Mouse (Mus musculus) limb, embryonic 13.5 days (tissue): ENCODE data around the gene Acsl5. TPM values are rescaled to one million over a fixed set of nuclear protein-coding genes. Genes with fewer than 3 reads are reported as not detected.

Source experiments
- ATAC-seq: fragments of 200-750 bp; cut with Nextera tagmentation; 2 replicates; pipeline ENCODE4 v1.8.0; 2017; ENCODE audit warnings: low read depth, moderate number of reproducible peaks, moderate TSS enrichment; ENCODE audit not compliant: low FRiP score
- H3K27ac ChIP-seq: fragments of 300-500 bp; sonication (generic); 2 replicates; pipeline ENCODE4 v1.5.1; 2015; ENCODE audit warnings: inconsistent platforms, mild to moderate bottlenecking, moderate library complexity
- H3K27me3 ChIP-seq: fragments of 300-500 bp; sonication (generic); 2 replicates; pipeline ENCODE4 v1.6.1; 2015; ENCODE audit warnings: mild to moderate bottlenecking, inconsistent platforms
- H3K36me3 ChIP-seq: fragments of 300-500 bp; sonication (generic); 2 replicates; pipeline ENCODE4 v1.6.1; 2015; ENCODE audit warnings: inconsistent platforms, mild to moderate bottlenecking, moderate library complexity
- H3K4me1 ChIP-seq: fragments of 300-500 bp; sonication (generic); 2 replicates; pipeline ENCODE4 v1.6.1; 2015; ENCODE audit warnings: inconsistent platforms
- H3K4me2 ChIP-seq: fragments of 300-500 bp; sonication (generic); replicated peaks from 2 replicates; pipeline ENCODE4 v1.6.1; 2015; ENCODE audit warnings: inconsistent platforms, mild to moderate bottlenecking, moderate library complexity
- H3K4me3 ChIP-seq: fragments of 300-500 bp; sonication (generic); 2 replicates; pipeline ENCODE4 v1.5.1; 2015; ENCODE audit warnings: moderate library complexity, mild to moderate bottlenecking, inconsistent platforms
- H3K9ac ChIP-seq: fragments of 300-500 bp; sonication (generic); 2 replicates; pipeline ENCODE4 v1.6.1; 2015; ENCODE audit warnings: mild to moderate bottlenecking, inconsistent platforms
- H3K9me3 ChIP-seq: fragments of 300-500 bp; sonication (generic); 2 replicates; pipeline ENCODE4 v1.6.1; 2016; ENCODE audit warnings: inconsistent platforms
- WGBS: fragments of 180-500 bp; shearing (Covaris S2); methylation state at CpG from one replicate; pipeline ENCODE4 v1.1.7; 2015; 5-methylcytosine and 5-hydroxymethylcytosine counted together
- polyA plus RNA-seq: library from polyadenylated mRNA; unstranded; fragments of >200 nt; fragmentation: Nextera tagmentation; extraction: Ambion mirVana; gene quantifications from 2 replicates; pipeline ENCODE4 v1.2.1, GENCODE M21; 2015

The Acsl5 gene
- polyA plus RNA-seq, 1 experiment from 2014 or later, result 27.9 TPM

- no peak overlapping the region for H3K9ac ChIP-seq
- no peaks in the 10 kb centered on the region for H3K27me3 ChIP-seq
- no peak for ATAC-seq
- H3K36me3 ChIP-seq, result peaks cover 41% of the 10 kb centered on the region
- no peaks in the 10 kb centered on the region for H3K4me1 ChIP-seq
- H3K4me3 ChIP-seq, result no peak overlapping the region
- H3K4me2 ChIP-seq, result no peak overlapping the region
- 83% methylated on average over 2 of the region's 2 CpGs for WGBS
- H3K9me3 ChIP-seq, result no peaks in the 10 kb centered on the region
- H3K27ac ChIP-seq, result no peak overlapping the region
Observed at GRCm38 (mm10) chr19:55292210-55292850, 40.6 kb downstream of the Acsl5 start.

- H3K36me3 ChIP-seq, result peaks cover 44% of the 10 kb centered on the region
- H3K9me3 ChIP-seq, result no peaks in the 10 kb centered on the region
- H3K4me2 ChIP-seq, result no peak overlapping the region
- H3K9ac ChIP-seq, result no peak overlapping the region
- no peaks in the 10 kb centered on the region for H3K4me1 ChIP-seq
- H3K27me3 ChIP-seq, result no peaks in the 10 kb centered on the region
- ATAC-seq, result no peak
- 19% methylated on average over 4 of the region's 4 CpGs for WGBS
- H3K4me3 ChIP-seq, result no peak overlapping the region
- H3K27ac ChIP-seq, result no peak overlapping the region
Observed at GRCm38 (mm10) chr19:55293175-55293574, 41.4 kb downstream of the Acsl5 start.

- Histone ChIP-seq H3K9ac (no peak overlapping the region), H3K4me3 (no peak overlapping the region), H3K27me3 (no peaks in the 10 kb centered on the region), H3K4me1 (no peaks in the 10 kb centered on the region), H3K36me3 (peaks cover 44% of the 10 kb centered on the region), H3K4me2 (no peak overlapping the region), H3K27ac (no peak overlapping the region), H3K9me3 (no peaks in the 10 kb centered on the region)
- ATAC-seq, result no peak
- WGBS, result 93% methylated on average over 9 of the region's 9 CpGs
Observed at GRCm38 (mm10) chr19:55295075-55295474, 43.3 kb downstream of the Acsl5 start.

DNA sequence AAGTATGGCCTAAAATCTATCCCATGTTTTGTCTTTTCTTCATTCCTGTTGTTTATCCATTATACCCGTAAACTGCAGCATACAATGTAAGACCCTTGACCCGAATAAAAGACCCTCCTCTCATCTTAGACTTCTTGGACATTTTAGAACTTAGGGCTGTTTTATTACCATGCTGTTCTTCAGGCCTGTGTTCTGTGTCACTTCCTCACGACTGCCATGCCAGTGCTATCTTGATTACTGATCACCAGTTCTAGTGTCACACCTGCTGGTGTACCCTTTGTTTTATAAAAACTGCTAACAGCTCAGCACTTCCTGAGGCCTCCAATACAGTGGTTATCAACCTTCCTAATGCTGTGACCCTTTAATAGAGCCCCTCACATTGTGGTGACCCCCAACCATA lies 43.8 kb downstream of the Acsl5 start:
- WGBS, result 80% methylated on average over 3 of the region's 3 CpGs

GRCm38 (mm10) chr19:55296301-55296700 lies 44.6 kb downstream of the Acsl5 start:
- Histone ChIP-seq H3K27ac (no peak overlapping the region), H3K4me3 (no peak overlapping the region), H3K36me3 (peaks cover 55% of the 10 kb centered on the region), H3K4me1 (no peaks in the 10 kb centered on the region), H3K27me3 (no peaks in the 10 kb centered on the region), H3K9ac (no peak overlapping the region), H3K4me2 (no peak overlapping the region), H3K9me3 (no peaks in the 10 kb centered on the region)
- no peak for ATAC-seq
- 92% methylated on average over 2 of the region's 2 CpGs for WGBS

More for the DNA sequence above, 43.8 kb downstream of the Acsl5 start:
- no peak for ATAC-seq
- Histone ChIP-seq H3K4me1 (no peaks in the 10 kb centered on the region), H3K27me3 (no peaks in the 10 kb centered on the region), H3K9ac (no peak overlapping the region), H3K4me2 (no peak overlapping the region), H3K4me3 (no peak overlapping the region), H3K9me3 (no peaks in the 10 kb centered on the region), H3K27ac (no peak overlapping the region), H3K36me3 (peaks cover 49% of the 10 kb centered on the region)

DNA sequence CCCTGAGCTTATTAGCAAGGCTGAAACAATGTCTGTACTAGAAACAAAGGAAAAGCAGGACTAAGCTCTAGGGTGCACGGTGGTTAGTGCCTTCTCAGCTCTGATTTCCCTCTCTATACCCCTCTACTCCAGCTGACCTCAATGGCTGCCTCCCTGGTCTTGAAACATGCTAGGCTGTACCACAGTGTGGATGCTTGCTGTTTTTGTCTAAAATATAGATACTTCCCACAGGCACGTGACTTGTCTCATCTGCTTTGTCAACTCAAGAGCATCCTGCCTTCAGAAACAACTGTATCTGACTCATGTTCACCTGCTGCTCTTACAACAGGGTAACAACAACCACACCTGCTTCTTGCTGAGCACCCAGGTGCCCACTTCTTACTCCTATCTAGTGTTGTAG lies 45.8 kb downstream of the Acsl5 start:
- no peak overlapping the region for H3K9ac ChIP-seq
- no peaks in the 10 kb centered on the region for H3K4me1 ChIP-seq
- no peak overlapping the region for H3K4me2 ChIP-seq
- no peak overlapping the region for H3K4me3 ChIP-seq
- peaks cover 67% of the 10 kb centered on the region for H3K36me3 ChIP-seq
- ATAC-seq, result no peak
- H3K27ac ChIP-seq, result no peak overlapping the region
- H3K27me3 ChIP-seq, result no peaks in the 10 kb centered on the region
- WGBS, result 94% methylated on average over 2 of the region's 2 CpGs
- H3K9me3 ChIP-seq, result no peaks in the 10 kb centered on the region

DNA sequence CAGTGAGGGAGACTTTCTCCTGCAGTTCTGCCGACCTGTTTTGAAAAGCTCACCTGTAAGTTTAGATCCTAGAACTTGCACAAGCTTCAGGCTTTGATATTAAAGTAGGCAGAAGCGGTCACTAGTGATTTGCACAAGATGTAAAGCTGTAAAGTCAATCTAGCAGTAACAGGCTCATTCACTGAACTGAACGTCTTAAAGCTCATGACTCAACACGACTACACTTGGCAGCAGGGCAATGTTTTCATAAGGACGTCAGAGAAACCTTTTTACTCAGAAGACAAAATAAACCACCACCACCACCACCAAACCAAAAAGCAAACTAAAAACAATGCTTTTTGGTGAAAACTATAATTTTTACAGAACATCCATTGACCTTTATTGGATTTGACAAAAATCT lies 46.2 kb downstream of the Acsl5 start:
- peaks cover 72% of the 10 kb centered on the region for H3K36me3 ChIP-seq
- H3K4me1 ChIP-seq, result no peaks in the 10 kb centered on the region
- no peak for ATAC-seq
- no peaks in the 10 kb centered on the region for H3K27me3 ChIP-seq
- H3K4me2 ChIP-seq, result no peak overlapping the region
- no peaks in the 10 kb centered on the region for H3K9me3 ChIP-seq
- 77% methylated on average over 5 of the region's 5 CpGs for WGBS
- no peak overlapping the region for H3K4me3 ChIP-seq
- no peak overlapping the region for H3K27ac ChIP-seq
- H3K9ac ChIP-seq, result no peak overlapping the region

DNA sequence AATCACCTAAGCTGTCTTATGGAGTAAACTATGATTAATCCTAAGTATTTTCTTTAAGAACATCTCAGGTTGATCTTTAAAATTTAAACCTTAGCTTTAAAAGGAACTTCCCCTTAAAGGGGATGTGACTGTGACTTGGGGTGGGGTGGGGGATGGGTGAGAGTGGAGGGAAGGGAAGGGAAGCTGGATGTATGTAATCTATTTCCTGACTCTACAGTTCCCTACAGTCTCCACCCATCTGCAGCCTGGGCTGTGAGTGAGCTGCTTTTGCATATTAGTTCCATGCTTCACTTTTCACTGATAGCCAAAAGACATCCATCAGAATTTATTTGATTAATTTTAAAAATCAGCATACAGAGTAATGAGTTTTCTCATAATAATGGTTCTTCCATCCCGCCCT lies 47.6 kb downstream of the Acsl5 start:
- H3K4me3 ChIP-seq, result no peak overlapping the region
- no peaks in the 10 kb centered on the region for H3K4me1 ChIP-seq
- H3K9me3 ChIP-seq, result no peaks in the 10 kb centered on the region
- no peak overlapping the region for H3K4me2 ChIP-seq
- no peak for ATAC-seq
- H3K27ac ChIP-seq, result no peak overlapping the region
- H3K27me3 ChIP-seq, result no peaks in the 10 kb centered on the region
- H3K9ac ChIP-seq, result no peak overlapping the region
- WGBS, result 98% methylated on average over 1 of the region's 1 CpGs
- peaks cover 83% of the 10 kb centered on the region for H3K36me3 ChIP-seq

GRCm38 (mm10) chr19:55300525-55300924 lies 48.8 kb downstream of the Acsl5 start:
- no peak overlapping the region for H3K27ac ChIP-seq
- no peak for ATAC-seq
- no peak overlapping the region for H3K9ac ChIP-seq
- H3K4me1 ChIP-seq, result no peaks in the 10 kb centered on the region
- no peaks in the 10 kb centered on the region for H3K27me3 ChIP-seq
- 95% methylated on average over 3 of the region's 3 CpGs for WGBS
- H3K4me2 ChIP-seq, result no peak overlapping the region
- H3K36me3 ChIP-seq, result peaks cover 74% of the 10 kb centered on the region
- H3K9me3 ChIP-seq, result no peaks in the 10 kb centered on the region
- no peak overlapping the region for H3K4me3 ChIP-seq

DNA sequence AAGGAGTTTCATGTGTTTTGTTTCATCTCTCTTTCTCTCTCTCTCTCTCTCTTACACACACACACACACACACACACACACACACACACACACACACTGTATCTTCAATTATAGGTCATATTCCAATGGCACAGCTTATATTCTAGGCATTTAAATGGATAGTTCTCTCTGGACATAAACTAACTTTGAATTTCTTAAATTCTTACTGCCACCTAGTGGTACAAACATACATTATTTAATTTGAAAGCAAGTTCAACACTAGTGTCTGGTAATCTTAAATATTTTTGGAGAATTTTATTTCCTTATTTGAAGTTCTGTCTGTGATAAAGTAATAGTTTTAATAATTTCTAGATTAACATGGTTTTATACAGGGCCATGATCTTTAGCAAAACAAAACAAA lies 53.3 kb downstream of the Acsl5 start:
- Histone ChIP-seq H3K36me3 (peaks cover 71% of the 10 kb centered on the region), H3K9me3 (no peaks in the 10 kb centered on the region)
- no peak for ATAC-seq

GRCm38 (mm10) chr19:55311874-55312273 lies 60.1 kb downstream of the Acsl5 start:
- 91% methylated on average over 8 of the region's 8 CpGs for WGBS
- no peak overlapping the region for H3K4me2 ChIP-seq
- H3K36me3 ChIP-seq, result peaks cover 47% of the 10 kb centered on the region
- H3K27me3 ChIP-seq, result no peaks in the 10 kb centered on the region
- no peak overlapping the region for H3K4me3 ChIP-seq
- no peak overlapping the region for H3K27ac ChIP-seq
- H3K9ac ChIP-seq, result no peak overlapping the region
- H3K4me1 ChIP-seq, result peaks cover 23% of the 10 kb centered on the region
- no peak for ATAC-seq
- no peaks in the 10 kb centered on the region for H3K9me3 ChIP-seq

More for the DNA sequence above, 53.3 kb downstream of the Acsl5 start:
- Histone ChIP-seq H3K27me3 (no peaks in the 10 kb centered on the region), H3K9ac (no peak overlapping the region), H3K4me3 (no peak overlapping the region), H3K4me2 (no peak overlapping the region), H3K27ac (no peak overlapping the region), H3K4me1 (no peaks in the 10 kb centered on the region)

GRCm38 (mm10) chr19:55313649-55314048 lies 61.9 kb downstream of the Acsl5 start:
- Histone ChIP-seq H3K9me3 (no peaks in the 10 kb centered on the region), H3K4me3 (no peak overlapping the region), H3K27ac (no peak overlapping the region), H3K36me3 (peaks cover 37% of the 10 kb centered on the region), H3K4me2 (0 out of 2 replicates have a peak overlapping the region, but pooled peaks have one; percentile 89), H3K9ac (0 out of 2 replicates have a peak overlapping the region, but pooled peaks have one; percentile 13), H3K4me1 (peaks cover 32% of the 10 kb centered on the region), H3K27me3 (no peaks in the 10 kb centered on the region)
- 98% methylated on average over 2 of the region's 2 CpGs for WGBS
- no peak for ATAC-seq

DNA sequence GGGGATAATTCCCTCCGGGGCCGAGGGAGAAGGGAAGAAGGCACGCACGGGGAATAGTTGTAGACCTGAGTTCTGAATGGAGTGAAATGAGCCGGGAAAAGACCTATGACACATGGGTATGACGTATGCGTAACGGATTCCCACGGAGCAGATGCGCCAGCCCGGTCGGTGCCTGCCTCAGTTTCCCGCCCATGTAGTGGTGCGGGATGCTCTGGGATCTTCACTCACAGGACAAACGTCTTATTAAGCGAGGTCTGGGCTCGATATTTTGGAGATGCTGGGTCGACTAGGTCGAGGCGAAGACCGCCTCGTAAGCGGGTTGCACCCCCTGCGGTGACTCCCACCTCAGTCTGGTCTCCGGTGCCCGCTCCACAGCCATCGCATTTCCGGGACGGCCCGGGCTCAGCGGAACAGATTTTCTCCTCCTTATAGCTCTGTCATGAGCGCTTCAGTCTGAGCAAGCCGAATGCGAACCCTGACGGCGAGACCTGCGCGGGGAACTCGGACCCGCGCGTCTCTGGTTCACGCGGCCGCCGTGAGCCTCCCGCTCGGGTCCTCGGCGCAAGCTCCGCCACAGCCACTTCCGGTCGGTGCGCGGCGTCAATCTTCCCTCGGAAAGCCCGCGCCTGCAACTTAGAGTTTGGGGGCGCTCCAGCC lies 63.8 kb downstream of the Acsl5 start, which contains the start of gene Zdhhc6:
Gene Zdhhc6, minus strand, starts transcription at position 581 of the 657 bp plus-strand sequence.
- Histone ChIP-seq H3K27me3 (no peaks in the 10 kb centered on the region), H3K36me3 (peaks cover 19% of the 10 kb centered on the region), H3K4me1 (peaks cover 32% of the 10 kb centered on the region), H3K9me3 (no peaks in the 10 kb centered on the region), H3K4me3 (peak within 1 kb of the TSS; percentile 80), H3K27ac (peak within 1 kb of the TSS; percentile 83), H3K9ac (peak within 1 kb of the TSS; percentile 90), H3K4me2 (peak within 1 kb of the TSS; percentile 89)
- under 1% methylated on average over 60 of the region's 60 CpGs for WGBS
- ATAC-seq, result peak; percentile 76
